Mouse (Mus musculus): ENCODE data around the gene Fbxw4.

Gene Fbxw4

DNA sequence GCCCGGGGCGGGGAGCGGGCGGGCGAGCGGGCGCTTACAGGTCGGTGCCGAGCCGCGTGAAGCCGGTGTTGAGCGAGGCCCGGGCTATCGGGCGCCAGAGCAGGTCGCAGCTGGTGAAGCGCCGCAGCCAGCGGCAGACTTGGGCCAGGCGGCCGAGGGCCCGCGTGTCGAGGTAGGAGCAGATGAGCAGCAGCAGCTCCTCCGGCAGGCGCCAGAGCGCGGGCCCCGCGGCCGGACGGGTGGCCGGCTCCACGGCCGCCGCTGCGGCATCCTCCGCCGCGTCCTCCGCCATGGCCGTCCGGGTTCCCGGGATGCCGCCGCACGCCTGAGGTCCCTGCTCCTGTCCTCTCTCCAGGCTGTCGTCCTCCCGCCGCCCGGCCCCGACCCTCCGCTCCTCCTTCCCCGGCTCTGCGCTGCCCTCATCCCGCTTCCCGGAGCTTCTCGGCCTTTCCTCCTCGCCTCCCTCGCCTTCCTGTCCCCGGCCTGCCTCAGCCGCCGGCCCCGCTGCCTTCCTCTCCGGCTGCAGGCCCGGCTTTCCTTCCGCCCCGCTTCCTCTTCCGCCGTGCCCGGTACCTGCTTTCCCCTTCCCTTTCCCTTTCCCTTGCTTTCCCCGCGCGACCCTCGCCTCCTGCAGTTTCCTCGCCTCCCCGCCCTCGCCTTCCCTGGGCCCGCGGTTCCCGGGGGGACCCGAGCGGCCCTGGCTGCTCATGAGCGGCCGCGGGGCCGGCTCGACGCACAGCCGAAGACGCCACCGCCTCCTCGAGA is at the start of gene Fbxw4:
Fbxw4 (minus strand) TSS at position 575 of the 765 bp plus-strand sequence.
- DNase-seq = peak; percentile 81

DNA sequence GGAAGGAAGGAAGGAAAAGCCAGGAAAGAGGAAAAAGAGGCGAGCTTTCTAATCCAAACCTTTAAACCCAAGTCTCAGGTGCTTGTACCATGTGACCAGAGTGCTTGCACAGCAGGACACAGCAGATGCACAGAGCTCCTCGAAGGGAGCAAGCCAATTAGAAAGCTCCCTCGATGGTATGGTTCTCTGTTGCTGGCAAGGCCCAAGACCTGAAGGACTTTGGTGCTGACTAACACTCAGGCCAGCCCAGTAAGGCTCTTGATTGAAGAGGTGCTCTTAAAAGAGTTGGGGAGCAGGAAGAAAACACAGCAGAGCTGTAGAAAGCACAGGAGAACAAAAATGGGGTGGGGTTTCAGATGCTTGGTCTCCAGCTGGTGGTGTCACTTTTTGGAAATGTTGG is 48.6 kb upstream of the Fbxw4 start:
- no peak for DNase-seq

DNA sequence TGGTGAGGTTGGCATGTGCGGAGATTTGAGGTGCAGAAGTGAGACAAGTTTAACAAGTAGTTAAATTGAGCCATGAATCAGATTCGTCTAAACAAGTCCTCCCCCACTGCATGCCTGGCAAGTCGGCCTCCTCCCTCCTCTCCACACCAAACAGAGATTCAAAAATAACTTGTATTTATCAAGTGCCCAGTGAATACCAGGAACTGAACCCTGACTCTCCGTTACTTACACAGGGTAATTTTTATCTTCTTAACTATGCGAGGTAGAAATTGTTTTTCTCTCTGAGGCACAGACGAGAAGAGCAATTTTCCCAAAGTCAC is 36.1 kb upstream of the Fbxw4 start:
- DNase-seq = no peak

DNA sequence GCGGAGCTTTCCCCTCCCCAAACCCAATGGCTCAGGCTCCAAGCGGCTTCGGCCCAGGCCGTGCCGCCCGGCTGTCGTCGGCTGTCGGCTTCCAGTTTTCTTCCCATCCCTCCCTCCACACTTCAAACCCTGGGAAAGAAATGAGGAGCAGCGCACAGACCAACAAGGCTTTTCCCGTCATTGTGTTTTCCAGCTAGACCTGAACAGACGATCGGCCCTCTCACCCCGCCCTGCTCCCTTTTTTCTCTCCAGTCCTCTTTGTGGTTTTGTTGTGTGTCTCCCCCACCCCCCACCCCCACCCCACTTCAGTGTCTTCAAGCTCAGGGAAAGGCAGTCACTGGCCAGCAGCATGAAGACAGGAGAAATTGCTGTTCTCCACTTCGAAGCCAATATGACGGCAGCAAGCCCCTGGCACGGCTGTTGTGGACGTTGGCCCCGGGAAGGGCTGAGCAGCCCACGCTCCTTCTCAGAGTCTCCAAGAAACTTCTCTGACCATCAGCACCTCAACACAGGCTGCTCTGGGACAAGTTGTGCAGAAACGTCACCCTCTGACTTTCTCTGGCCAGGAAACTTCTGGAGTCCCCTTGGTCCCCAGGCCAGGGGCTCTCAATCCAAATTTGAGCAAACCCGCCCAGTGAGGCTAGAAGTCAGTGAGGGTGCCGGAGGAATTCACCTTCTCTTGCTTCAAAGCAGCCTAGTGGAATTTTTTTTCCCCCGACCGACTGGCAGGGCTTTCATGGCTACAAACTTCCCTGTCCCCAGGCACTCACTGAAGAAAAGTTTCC is 35.6 kb upstream of the Fbxw4 start:
- DNase-seq = no peak

DNA sequence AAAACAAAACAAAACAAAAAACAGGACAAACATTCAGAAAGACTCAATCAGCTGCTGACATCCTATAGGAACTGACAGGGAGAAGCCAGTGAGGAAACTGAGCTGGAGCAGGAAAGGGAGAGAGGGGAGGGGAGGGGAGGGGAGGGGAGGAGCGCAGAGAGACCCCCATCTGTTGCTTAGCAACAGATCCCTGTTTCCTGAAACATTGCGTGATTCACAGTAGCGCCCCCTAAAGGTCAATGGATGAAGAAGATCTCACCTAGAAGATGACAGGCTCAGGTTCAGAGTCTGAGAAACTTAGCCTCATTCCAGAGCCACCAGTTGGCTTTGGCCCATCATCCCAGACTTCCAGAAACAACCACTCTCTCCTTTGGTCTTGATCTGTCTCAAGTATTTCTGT is 33.9 kb upstream of the Fbxw4 start:
- DNase-seq = no peak

DNA sequence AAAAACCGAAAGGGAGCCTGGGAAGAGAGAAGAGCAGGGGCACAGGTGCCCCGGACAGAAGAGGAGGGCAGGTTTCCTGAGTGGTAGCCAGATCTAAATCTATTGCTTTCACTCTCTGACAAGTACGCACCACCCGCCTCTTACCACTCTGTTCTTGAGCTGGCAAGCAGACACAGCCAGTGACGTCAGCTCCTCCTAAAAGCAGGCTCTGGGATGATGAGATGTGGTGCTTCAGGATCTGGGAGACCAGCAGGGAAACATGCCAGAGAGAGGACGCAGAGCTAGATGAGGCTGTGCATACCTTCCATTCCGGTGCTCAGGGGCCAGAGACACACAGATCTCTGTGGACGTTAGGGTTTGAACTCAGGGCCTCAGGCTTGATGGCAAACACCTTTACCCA is 32.1 kb upstream of the Fbxw4 start:
- no peak for DNase-seq

DNA sequence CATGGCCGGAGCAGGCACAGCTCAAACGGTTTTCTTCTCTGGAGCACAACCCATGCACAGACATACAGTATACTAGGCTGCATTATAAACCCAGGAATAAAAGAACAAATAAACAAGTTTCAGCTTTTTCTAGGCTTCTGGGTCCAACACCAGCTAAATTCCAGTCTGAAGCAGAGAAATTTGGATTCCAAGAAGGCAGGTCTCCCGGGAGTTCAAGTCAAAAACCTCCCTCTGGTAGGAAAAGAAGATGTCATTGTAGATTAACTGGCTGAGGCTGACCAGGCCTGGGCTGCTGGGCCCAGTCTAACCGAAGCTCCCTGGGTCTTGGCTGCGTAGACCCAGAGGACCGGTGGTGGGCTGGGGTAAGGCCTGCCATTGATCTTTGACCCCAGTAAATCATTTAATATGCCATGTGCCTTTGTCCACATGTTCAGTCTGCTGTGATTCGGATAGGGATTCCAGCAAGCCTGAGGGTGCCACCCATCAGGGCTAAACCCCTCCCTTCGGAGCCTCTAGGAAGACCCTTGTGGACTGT is 31.0 kb upstream of the Fbxw4 start:
- DNase-seq = no peak

DNA sequence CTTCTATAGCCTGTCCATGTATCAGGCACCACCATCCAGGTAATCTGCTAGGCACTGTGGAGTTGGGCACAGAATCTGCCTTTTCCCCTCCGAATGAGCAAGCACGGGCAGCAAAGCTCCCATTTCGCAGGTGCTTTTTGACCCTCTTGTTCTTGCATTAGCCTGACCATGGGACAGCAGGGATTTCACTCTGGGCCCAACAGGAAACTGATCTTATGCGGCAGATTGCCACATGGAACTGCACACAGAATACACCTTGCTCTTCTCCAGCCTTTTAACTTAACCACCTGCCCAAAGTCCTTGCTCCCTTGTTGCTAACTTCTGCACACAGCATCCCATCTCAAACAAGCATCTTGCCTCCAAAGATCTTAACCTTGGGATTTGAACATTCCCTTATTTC is 26.9 kb upstream of the Fbxw4 start:
- DNase-seq = no peak

DNA sequence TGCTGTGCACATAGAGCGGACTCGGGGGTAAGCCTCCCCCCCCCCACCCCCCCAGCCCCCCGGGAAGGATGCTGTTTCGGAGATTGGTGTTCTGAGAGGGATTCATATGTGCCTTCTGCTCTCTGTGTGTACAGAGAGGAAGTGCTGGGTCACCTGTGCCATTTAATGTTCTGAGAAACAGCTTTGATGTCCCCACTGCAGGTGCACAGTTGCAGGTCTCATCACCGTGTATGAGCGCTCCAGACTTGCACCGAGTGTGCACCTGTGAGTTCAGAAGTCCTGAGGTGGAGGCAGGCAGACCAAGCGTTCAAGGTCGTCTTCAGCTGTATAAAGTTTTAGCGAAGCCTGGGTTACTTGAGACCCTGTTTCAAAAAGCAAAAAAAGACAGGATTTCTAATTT is 23.6 kb upstream of the Fbxw4 start:
- peak; percentile 60 for DNase-seq

DNA sequence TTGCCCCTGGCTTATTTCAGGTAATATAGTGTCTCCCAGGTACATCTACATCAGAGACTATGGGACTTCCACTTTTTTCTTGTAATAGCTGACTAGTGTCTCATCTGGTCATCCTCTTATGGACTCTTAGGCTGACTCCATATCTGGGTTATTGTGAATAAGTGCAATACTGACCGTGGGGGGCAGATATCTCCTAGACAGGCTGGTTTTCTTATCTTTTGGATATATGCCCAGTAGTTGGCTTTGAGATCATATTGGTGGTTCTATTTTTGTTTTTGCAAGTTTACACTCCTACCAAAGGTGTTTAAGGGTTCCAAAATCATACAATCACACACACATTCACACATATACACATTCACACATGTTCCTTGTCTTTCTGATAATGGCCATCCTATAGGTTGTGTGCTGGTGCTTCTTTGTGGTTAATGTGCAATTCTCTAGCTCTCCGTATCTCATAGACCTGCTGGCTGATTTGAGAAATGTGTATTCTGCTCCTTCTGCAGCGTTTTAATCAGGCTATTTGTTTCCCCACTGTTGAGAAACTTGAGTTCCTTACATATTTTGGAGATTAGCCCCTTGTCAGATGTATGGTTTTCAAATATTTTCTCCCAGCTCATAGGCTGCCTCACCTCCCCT is 20.5 kb upstream of the Fbxw4 start:
- DNase-seq = no peak

DNA sequence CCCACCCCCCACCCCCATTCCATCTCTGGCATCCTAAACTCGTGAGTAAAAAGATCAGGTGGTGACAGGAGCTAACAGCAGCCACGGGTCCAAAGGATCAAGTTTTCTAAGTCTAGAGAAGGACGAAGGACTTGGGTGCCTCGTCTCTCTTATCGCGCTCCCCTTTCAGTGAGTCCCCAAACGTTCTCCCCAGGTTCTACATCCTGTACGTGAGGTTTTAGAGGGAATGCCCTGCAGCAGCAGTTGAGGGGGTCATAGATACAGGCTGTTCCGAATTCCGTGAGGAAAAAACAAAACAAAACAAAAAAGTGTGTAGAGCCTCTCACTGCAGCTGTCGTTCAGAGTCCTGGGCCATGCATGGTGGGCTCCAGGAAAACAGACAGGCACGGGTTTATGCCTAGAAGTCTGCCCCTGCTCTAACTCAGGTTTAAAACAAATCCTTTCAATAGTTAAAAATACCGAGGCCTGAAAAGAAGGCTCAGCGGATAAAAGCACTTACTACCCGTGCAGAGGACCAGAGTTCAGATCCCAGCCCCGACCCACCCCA is 16.7 kb upstream of the Fbxw4 start:
- DNase-seq = no peak

DNA sequence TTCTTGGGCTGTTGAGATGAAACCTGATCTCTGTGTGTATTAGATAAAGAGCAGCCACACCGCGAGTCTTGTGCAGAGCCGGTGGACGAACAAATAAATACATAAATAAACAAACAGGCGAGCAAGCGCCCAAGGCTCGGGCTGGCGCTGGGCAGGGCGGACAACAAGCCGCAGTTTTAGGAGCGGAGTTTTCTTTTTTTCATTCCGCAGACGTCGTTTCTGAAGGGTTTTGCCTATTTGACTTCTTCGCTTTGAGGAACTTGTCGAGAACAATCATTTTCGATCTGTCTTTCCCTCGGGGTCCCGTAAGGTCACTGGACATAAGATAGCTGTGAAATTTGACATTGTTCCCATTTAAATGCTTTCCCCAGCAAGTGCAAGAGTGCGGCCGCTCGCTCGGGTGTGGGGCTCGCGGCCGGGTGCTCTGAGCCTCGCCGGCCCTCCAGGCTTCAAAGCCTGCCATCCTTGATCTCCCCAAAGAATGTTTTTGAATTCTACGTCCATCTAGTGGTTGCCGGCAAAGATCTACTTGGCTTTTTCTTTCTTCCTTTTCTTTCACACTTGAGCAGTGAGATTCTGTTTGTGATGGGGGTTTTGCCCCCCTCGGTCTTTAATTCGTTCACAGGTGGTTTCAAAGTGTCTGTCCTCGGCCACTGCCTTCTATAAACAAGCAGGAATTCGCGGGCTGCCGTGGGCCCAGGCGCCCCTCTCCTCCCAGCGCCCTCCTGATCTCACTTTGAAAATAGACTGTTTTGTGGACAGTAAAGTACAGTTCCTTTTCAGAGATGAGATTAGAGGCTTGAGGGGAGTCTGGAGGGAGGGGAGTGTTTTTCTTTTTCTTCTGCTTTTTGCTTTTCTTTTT is 15.8 kb upstream of the Fbxw4 start:
- peak; percentile 54 for DNase-seq

DNA sequence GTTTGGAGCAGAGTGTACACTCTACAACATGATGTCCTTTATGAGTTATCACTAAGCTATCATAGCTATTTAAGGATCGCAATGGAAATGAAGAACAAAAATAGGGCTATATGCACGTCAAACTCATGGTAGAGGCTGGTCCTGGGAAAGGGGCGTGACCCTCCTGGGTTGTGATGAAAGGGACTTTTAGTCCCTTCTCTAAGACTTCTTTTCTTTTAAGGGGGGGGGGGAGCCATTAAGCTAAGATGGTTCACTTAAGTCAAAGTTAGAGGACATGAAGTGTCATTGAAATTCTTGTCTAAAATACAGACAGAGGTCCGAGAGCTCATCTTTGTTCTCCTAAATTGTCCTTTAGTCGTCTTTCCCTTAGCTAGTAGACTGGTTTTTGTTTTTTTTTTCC is 15.1 kb upstream of the Fbxw4 start:
- no peak for DNase-seq

DNA sequence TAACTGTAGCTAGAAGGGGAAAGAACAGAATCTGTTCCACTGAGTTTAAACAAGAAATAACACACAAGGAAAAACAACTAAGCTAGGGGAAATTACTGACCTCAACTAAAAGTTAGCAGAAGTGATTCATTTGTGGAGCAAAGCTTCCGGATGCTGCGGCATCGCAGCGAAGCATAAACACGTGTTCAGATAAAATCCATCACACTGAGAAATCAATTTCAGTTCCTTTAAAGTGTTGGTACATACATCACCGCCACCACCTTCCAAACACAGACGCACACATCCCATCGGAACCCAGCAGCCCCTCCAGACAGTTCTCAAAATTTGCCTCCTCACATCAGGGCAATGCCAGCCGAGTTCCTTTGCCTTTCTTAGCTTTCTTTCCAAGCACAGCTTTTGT is 12.9 kb upstream of the Fbxw4 start:
- DNase-seq = no peak

DNA sequence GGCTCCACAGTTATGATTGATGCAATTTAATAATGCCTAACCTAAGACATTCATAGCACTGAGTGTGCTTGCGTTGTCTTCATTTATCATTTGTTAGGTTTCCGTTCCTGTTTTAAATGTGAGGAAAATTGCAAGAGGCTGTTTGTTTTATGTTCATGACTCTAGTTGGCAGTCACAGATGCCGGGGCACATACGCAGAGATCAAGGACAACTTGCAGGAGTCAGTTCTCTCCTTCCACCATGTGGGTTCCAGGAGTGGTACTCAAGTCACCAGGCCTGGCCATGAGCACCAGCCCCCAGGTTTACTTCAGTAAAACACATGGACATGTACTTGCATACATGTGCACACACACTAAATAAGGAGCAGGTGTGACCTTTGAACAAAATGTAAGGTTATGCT is 8.9 kb upstream of the Fbxw4 start:
- no peak for DNase-seq

DNA sequence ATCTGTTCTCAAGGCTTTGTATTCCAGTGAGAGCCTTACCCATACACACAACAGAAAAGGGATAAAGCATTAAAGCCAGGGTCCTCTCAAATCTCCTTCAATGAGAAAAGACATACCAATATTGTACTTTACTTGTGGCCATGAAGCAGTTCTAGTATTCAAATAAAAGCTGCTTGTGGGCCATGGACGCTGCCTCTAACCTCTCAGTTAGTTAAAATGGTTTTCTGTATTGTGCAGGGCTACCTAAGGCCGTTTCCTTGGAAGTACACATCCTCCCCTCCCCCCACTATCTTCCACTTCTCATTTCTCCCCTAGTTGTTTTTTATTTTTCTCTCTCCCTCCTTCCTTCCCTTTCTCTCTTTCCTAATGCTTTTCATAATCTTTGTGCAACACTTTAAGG is 3.7 kb upstream of the Fbxw4 start:
- no peak for DNase-seq

DNA sequence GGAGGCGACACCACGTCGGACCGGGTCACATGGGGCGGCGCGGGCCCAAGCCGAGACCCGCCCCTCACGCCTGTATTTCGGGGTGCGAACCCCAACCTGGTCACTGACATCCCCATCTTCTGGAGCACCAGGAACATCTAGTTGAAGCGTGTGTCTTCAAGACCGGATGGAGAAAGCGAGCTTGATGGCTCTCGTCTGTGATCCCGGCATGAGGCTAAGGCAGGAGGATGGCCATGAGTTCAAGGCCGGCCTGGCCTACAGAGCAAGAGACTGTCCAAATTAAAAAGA is 335 bp upstream of the Fbxw4 start:
- DNase-seq = peak; percentile 79

DNA sequence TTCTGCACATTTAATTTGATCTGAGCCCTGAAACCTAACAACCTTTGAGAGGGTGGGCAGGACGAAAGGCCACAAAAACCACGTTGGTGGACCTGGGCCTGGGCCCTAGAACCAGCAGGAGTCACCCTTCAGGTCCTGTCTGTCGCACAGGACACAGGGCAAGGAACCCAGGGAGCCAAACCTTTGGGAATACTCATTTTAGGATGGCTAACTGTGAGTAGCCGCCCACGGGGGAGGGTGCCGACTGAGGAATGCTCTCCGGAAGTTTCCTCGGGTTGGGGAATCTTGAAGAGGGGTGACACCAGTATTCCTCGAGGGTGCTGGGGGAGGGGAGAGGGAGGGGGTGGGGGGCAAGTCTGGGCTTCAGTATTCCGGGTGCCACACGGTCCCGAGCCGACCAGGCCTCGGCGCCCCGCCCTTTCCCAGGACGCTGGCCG is 793 bp downstream of the Fbxw4 start:
- DNase-seq = no peak

DNA sequence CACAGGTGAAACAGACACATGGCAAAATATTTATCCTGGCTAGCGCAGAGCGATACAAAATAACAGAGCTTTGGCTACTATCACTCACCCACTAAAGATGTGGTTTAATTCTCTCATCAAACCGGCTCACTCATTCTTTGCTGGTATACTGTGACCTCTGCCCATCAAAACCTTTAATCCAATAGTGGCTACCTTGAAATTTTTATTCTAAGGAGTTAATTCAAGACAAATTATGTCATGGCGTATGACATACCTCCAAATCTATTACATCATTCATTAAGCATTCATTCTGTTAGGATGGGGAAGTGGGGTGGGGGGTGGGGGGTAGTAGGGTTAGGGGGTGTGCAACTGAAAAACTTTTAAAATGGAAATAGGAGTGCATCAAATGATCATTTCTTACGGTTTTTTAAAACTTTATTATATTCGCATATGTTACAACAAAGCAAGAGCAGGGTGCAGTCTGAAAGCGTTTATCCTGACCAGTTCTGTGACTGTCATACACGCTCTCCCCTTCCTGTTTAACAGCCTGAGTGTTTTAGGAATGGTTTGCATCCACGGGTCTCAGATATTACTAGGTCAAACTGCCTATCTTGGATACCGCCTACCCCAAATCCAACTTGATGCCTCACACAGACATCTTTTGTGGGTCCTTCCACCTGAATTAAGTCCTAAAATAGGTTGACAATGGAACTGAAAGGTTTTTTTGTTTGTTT is 1.4 kb downstream of the Fbxw4 start:
- no peak for DNase-seq

DNA sequence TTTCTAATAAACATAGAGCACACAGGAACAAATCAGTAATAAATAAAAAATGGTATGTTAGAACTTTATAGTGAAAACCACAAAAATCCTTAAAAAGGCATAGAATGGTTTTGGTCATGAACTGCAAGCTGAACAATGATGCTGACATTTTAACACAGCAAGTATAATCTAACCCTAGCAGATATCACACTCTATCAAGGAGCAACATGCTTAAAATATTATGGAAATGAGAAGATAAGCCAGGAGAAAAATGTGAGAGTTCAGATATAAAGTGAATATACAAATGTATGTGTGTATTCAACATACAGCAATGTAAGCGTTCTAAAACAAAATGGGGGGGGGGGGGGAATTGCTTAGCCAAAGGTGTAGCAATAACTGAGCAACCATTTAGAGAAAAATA is 2.3 kb downstream of the Fbxw4 start:
- DNase-seq = no peak

DNA sequence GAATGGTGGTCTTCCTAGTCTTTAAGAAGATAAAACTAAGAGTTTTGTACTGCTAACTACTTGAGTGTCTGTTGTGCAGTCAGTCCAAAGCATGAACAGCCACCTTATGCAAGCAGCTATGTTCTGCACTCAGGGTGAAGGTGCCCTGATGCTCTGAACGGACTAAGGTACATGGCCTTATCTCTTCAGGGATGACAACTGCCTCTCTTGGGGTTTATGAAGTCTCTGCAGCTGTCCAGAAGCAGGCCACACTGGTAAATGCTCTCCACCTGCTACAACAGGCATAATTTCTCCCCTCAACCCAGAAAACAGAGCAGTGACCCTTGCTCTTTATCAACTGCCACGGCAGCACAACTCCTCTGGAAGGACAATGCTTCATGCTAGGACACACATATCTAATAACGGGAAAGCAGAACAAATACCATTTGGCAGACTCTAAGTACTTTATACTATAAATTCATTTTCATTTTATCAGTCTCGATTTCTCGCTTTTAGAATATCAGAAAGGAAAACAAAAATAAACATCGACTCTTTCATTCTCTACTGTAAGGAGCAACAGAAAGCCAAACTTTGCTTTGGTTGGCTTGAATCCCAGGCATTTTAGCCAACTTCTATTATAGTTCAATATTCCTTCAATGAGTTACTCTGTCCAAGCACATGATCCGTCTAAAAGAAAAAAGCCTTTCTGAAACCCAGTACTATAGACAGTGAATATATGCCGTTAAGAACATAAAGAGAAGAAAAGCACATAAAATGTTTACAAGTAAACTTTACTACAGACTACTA is 3.1 kb downstream of the Fbxw4 start:
- DNase-seq = no peak

All from thymus, postnatal 4 days (tissue).